Mouse (Mus musculus): Measurements from ENCODE around the gene Zfp978. TPM values are rescaled to one million over a fixed set of nuclear protein-coding genes. Genes with fewer than 3 reads are reported as not detected.
"Not testable (repeated sequence)": the region's sequence is repeated elsewhere in the genome, so short reads cannot be mapped to it uniquely, and the experiment has no call there.

Zfp978 gene
- total RNA-seq, 2 experiments from 2014 or later = not detected

- not testable (repeated sequence) for DNase-seq (ENCODE audit: extremely low spot score in 1 of 2, low spot score in 1 of 2)
Observed at GRCm38 (mm10) chr4:147403931-147404913, 43.1 kb downstream of the Zfp978 start.

- no peak for DNase-seq (ENCODE audit: extremely low spot score in 1 of 2, low spot score in 1 of 2)
Observed at GRCm38 (mm10) chr4:147406735-147407462, 45.8 kb downstream of the Zfp978 start.

DNA sequence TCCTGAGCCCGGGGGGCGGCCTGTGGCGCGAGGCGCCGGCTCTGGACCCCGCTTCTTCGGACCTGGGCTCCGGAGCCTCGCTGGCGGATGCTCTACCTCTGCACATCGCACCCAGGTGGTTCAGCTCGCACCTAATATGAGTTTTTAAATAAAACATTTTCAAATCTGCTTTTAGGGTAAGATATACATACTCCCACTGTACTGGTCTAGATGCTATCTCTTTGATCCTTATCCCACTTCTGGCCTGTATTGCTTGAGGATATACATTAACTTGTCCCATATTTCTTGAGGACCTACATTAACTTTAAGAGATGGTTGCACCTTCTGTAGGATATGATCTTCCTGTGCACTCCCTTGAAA lies 46.3 kb downstream of the Zfp978 start:
- DNase-seq (ENCODE audit: extremely low spot score in 1 of 2, low spot score in 1 of 2) = no peak

- DNase-seq (ENCODE audit: extremely low spot score in 1 of 2, low spot score in 1 of 2) = not testable (repeated sequence)
Observed at GRCm38 (mm10) chr4:147416365-147416764, 55.3 kb downstream of the Zfp978 start.

DNA sequence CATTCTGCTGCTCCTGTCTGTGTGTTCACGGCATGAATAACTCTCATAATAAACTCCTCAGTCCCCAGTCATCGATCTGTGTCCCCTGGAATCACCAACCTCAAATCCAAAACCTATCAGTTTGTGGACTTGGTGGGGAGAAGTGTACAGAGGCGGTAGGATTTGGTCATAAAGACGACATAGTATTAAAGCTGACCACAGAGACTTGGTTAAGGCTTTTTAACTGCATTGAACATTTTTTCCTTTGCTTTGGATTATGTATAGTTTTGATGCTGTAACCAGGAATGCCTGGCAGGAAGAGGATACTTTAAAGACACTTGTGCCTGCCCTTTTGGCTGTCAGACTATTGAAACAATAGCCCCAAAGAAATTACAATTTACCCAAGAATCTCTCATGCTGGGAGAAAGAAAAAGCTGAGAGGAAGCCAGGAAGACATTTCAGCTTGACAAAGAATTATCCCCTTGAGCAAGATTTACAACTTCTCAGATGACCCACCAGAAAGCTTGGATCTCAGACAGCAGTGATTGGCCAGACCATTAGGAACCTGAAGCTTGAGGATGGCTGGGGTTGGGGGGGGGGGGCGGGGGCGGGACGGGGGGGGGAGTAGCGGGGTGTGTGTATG lies 56.2 kb downstream of the Zfp978 start:
- no peak for DNase-seq (ENCODE audit: extremely low spot score in 1 of 2, low spot score in 1 of 2)

DNA sequence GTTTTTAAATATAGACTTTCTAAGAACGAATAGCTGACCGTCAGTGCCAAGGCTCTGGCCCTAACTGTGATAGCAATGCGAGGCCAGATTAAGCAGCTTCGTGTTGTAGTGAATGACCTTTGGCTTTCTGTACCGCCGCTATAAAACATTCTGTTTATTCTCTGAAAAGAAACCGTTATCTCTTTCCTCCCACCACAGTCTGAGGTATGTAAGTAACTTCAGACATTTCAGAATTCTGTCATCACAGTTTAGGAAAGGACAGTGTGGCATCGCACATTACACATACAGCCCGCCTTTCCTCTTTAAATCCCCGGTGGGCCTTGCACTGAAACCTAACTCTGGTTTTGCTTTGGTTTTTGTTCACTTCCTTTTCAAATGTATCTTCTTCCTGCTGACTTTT lies 56.8 kb downstream of the Zfp978 start:
- DNase-seq (ENCODE audit: extremely low spot score in 1 of 2, low spot score in 1 of 2) = no peak

- not testable (repeated sequence) for DNase-seq (ENCODE audit: extremely low spot score in 1 of 2, low spot score in 1 of 2)
Observed at GRCm38 (mm10) chr4:147418333-147418732, 57.2 kb downstream of the Zfp978 start.

- DNase-seq (ENCODE audit: extremely low spot score in 1 of 2, low spot score in 1 of 2) = not testable (repeated sequence)
Observed at GRCm38 (mm10) chr4:147419190-147419589, 58.1 kb downstream of the Zfp978 start.

GRCm38 (mm10) chr4:147419756-147420590 lies 58.9 kb downstream of the Zfp978 start:
- DNase-seq (ENCODE audit: extremely low spot score in 1 of 2, low spot score in 1 of 2) = not testable (repeated sequence)

DNA sequence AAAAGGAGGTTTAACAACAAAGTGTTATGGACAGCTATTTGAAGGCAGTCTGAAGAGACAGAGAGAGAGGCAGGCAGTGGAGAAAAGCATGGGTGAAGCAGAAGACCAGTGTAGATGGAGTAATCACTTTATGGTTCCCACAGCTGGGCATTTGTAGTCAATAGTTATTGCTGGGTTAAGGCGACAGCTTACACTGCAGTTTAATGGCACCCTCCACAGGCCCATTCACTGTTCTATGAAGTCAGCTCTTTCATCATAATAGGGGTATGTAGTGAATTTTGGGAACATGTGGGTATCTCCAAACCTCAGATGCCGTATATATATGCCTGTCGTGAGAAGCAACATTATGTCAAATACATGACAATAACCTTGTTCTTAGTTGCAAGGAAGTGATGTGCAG lies 59.7 kb downstream of the Zfp978 start:
- no peak for DNase-seq (ENCODE audit: extremely low spot score in 1 of 2, low spot score in 1 of 2)

- DNase-seq (ENCODE audit: extremely low spot score in 1 of 2, low spot score in 1 of 2) = not testable (repeated sequence)
Observed at GRCm38 (mm10) chr4:147421316-147421715, 60.2 kb downstream of the Zfp978 start.

DNA sequence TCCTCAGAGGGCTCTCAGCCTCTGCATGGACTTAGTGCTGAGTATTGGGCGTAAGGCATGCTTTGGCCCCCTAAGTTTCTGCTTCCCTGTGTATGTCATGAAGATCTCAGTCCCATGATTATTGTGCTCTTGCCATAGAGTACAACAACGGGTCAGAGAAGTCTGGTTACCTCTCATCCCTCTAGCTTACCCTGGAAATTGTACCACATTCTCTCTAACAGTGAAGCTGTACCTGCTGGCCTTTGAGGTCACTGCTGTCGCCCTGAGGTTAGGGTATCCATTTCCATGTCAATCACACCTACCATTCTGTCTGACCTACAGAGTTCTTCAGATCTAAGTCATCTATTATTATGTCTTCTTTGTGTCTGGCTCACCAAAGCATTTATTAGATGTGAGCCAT lies 62.0 kb downstream of the Zfp978 start:
- DNase-seq (ENCODE audit: extremely low spot score in 1 of 2, low spot score in 1 of 2) = no peak

- DNase-seq (ENCODE audit: extremely low spot score in 1 of 2, low spot score in 1 of 2) = no peak
Observed at GRCm38 (mm10) chr4:147423641-147424298, 62.7 kb downstream of the Zfp978 start.

GRCm38 (mm10) chr4:147424404-147424803 lies 63.3 kb downstream of the Zfp978 start:
- DNase-seq (ENCODE audit: extremely low spot score in 1 of 2, low spot score in 1 of 2) = not testable (repeated sequence)

- DNase-seq (ENCODE audit: extremely low spot score in 1 of 2, low spot score in 1 of 2) = not testable (repeated sequence)
Observed at GRCm38 (mm10) chr4:147425615-147426347, 64.7 kb downstream of the Zfp978 start.

GRCm38 (mm10) chr4:147430651-147431050 lies 69.5 kb downstream of the Zfp978 start:
- no peak for DNase-seq (ENCODE audit: extremely low spot score in 1 of 2, low spot score in 1 of 2)

- not testable (repeated sequence) for DNase-seq (ENCODE audit: extremely low spot score in 1 of 2, low spot score in 1 of 2)
Observed at GRCm38 (mm10) chr4:147431696-147432442, 70.8 kb downstream of the Zfp978 start.

DNA sequence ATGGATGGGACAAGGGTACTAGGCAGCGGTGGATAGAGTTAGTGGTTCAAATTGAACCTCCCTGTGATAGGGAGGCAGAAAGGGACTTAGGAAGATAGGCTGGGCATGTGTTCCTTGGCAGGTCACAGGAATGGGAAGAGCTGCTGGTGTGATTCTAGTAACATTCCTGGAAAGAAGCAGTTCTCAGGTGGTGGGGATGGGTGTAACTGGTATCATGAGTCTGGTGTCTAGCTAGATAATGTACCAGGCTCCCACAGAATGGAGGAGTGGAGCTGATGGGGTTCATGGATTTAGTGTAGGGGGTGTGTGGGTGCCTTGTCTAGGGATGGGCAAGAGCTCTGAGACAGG lies 71.3 kb downstream of the Zfp978 start:
- DNase-seq (ENCODE audit: extremely low spot score in 1 of 2, low spot score in 1 of 2) = no peak

All from layer of hippocampus, postnatal 25 days (tissue).